Comparison of ENCODE assay signal across 28 mouse cellular contexts in the genomic region with DNA sequence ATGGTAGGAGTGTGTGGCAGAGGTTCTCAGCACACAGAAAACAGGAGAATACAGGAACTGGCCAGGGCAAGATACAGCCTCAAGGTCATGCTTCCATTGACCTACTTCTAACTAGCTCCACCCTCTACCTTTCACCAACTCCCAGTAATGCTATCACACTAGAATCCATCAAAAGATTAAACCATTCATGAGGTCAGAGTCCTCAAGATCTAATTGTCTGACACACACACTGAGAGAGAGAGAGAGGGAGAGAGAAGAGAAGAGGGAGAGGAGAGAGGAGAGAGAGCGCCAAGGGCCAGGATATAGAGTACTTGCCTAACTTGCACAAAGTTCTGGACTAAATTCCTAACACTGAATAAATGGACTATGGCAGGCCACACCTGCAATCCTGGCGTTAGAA. TPM values are rescaled to one million over a fixed set of nuclear protein-coding genes. Genes with fewer than 3 reads are reported as not detected.
DNase-seq lines count a peak whose midpoint lies in the region; ATAC-seq and TF ChIP-seq lines count a peak whose summit lies in the region.
"Had no signal": no experiment of that assay in that cellular context is flagged by ENCODE, and none has a peak within 500 bp of the region (broad histone marks: within the 10 kb centered on the region; RNA-seq: fewer than 3 reads in every experiment).

No protein-coding gene starts in this region.

- peaks cover 8% of the 10 kb centered on the region; the same call in 1 of the 2 replicates for H3K79me2 ChIP-seq in heart, adult 2 months (replicated peaks; ENCODE audit: control insufficient read depth, insufficient read depth, low read length)
- H3K79me2 ChIP-seq in CH12.LX (replicated peaks; ENCODE audit: control insufficient read depth, extremely low read depth, insufficient read depth, poor library complexity, severe bottlenecking) = peaks cover 98% of the 10 kb centered on the region

- peak overlapping the region; percentile 34; the same call in 1 of the 2 replicates for H3K27ac ChIP-seq in heart, adult 2 months
- peak overlapping the region; percentile 52 for H3K27ac ChIP-seq in heart, embryonic 15.5 days
- 0 out of 2 replicates have a peak overlapping the region, but pooled peaks have one; percentile 0 for H3K27ac ChIP-seq in CH12.LX (ENCODE audit: insufficient read depth, low read depth)
- 0 out of 2 replicates have a peak overlapping the region, but pooled peaks have one; percentile 20 for H3K27ac ChIP-seq in olfactory bulb, adult 2 months (ENCODE audit: insufficient read depth, low read depth, low read length)
- H3K27ac ChIP-seq in forebrain, embryonic 10.5 days = no peak overlapping the region
- H3K27ac ChIP-seq: hindbrain, embryonic 13.5 days; kidney, embryonic 15.5 days; limb, embryonic 13.5 days; liver, embryonic 13.5 days; macrophage; midbrain, embryonic 13.5 days had no signal

- intact Hi-C loops in heart, adult 2 months (cut with DNase I) = no loop called here
- intact Hi-C loops in heart, postnatal 10 days (cut with DNase I) = no loop called here
- intact Hi-C loops in heart, postnatal 25 days (cut with DNase I) = no loop called here

- H3K9me3 ChIP-seq in heart, embryonic 15.5 days (replicated peaks) = no peaks in the 10 kb centered on the region
- H3K9me3 ChIP-seq in CH12.LX (replicated peaks; ENCODE audit: low read length) = no peaks in the 10 kb centered on the region
- H3K9me3 ChIP-seq in forebrain, embryonic 10.5 days = no peaks in the 10 kb centered on the region
- H3K9me3 ChIP-seq: hindbrain, embryonic 13.5 days; kidney, embryonic 15.5 days; limb, embryonic 13.5 days; liver, embryonic 13.5 days; midbrain, embryonic 13.5 days had no signal

- peaks cover 19% of the 10 kb centered on the region for H3K4me1 ChIP-seq in heart, adult 2 months (ENCODE audit: control insufficient read depth, insufficient read depth, low read length)
- H3K4me1 ChIP-seq in heart, embryonic 15.5 days (replicated peaks) = peaks cover 39% of the 10 kb centered on the region
- H3K4me1 ChIP-seq in CH12.LX (ENCODE audit: control insufficient read depth in 1 of 2, insufficient read depth in 2 of 2) = peaks cover 40 to 87% of the 10 kb centered on the region in 2 experiments
- peaks cover 18% of the 10 kb centered on the region for H3K4me1 ChIP-seq in olfactory bulb, adult 2 months (ENCODE audit: control insufficient read depth, insufficient read depth, low read length)
- H3K4me1 ChIP-seq in forebrain, embryonic 10.5 days = peaks cover 13% of the 10 kb centered on the region

- no peak overlapping the region for H3K4me3 ChIP-seq in heart, adult 2 months
- H3K4me3 ChIP-seq in heart, embryonic 15.5 days = no peak overlapping the region
- H3K4me3 ChIP-seq in CH12.LX (replicated peaks in 1 of 3; ENCODE audit: low read depth in 2 of 3, low read length in 2 of 3, poor library complexity in 1 of 3) = no peak overlapping the region
- no peak overlapping the region for H3K4me3 ChIP-seq in olfactory bulb, adult 2 months (ENCODE audit: insufficient read depth, low read depth, low read length)
- H3K4me3 ChIP-seq in forebrain, embryonic 10.5 days = no peak overlapping the region
- H3K4me3 ChIP-seq: hindbrain, embryonic 13.5 days; kidney, embryonic 15.5 days; limb, embryonic 13.5 days; liver, embryonic 13.5 days; midbrain, embryonic 13.5 days had no signal

- dilution Hi-C loops in CH12.LX (cut with MboI; ENCODE audit: extremely low pct_ligation_motif_present, extremely low pct_unique_long_range_greater_than_20kb, low sequenced_read_pairs) = no loop called here

- H3K9ac ChIP-seq in heart, adult 2 months (ENCODE audit: low read depth, low read length) = no peak overlapping the region
- H3K9ac ChIP-seq in heart, embryonic 15.5 days = no peak overlapping the region
- H3K9ac ChIP-seq in CH12.LX (ENCODE audit: insufficient read depth, low read depth) = no peak overlapping the region
- H3K9ac ChIP-seq: hindbrain, embryonic 13.5 days; kidney, embryonic 15.5 days; limb, embryonic 13.5 days; liver, embryonic 13.5 days; midbrain, embryonic 13.5 days had no signal

- TF ChIP-seq EP300 in heart, adult 2 months (IDR thresholded peaks at IDR 0.05; ENCODE audit: insufficient read depth, low read depth, low read length) = no peak
- TF ChIP-seq EP300 in CH12.LX (IDR thresholded peaks at IDR 0.05; ENCODE audit: low read length) = no peak

- H3K36me3 ChIP-seq in heart, adult 2 months (ENCODE audit: control insufficient read depth, insufficient read depth, low read length) = peaks cover 17% of the 10 kb centered on the region
- no peaks in the 10 kb centered on the region for H3K36me3 ChIP-seq in heart, embryonic 15.5 days
- H3K36me3 ChIP-seq in CH12.LX (replicated peaks in 1 of 2; ENCODE audit: control insufficient read depth in 1 of 2, insufficient read depth in 1 of 2, low read length in 1 of 2) = peaks cover 6 to 66% of the 10 kb centered on the region in 2 experiments
- H3K36me3 ChIP-seq in forebrain, embryonic 10.5 days (replicated peaks) = no peaks in the 10 kb centered on the region
- H3K36me3 ChIP-seq: hindbrain, embryonic 13.5 days; limb, embryonic 13.5 days had no signal

- H3K4me2 ChIP-seq in heart, embryonic 15.5 days = no peak overlapping the region
- H3K4me2 ChIP-seq in CH12.LX (ENCODE audit: insufficient read depth, low read depth, poor library complexity, severe bottlenecking) = 0 out of 2 replicates have a peak overlapping the region, but pooled peaks have one; percentile 18
- H3K4me2 ChIP-seq: hindbrain, embryonic 13.5 days; kidney, embryonic 15.5 days; limb, embryonic 13.5 days; liver, embryonic 13.5 days; midbrain, embryonic 13.5 days had no signal

- WGBS in heart, adult 2 months = 88% methylated on average over 2 of the region's 2 CpGs
- whole genome bisulfite sequencing in heart, embryonic 15.5 days = 88% methylated on average over 2 of the region's 2 CpGs
- WGBS in olfactory bulb, adult 2 months = 86% methylated on average over 2 of the region's 2 CpGs
- WGBS in forebrain, embryonic 10.5 days = 89% methylated on average over 2 of the region's 2 CpGs

- no peak for ATAC-seq in heart, embryonic 15.5 days (replicated peaks; ENCODE audit: insufficient number of reproducible peaks, insufficient read depth, low FRiP score, low read depth)
- ATAC-seq: forebrain, embryonic 14.5 days; midbrain, embryonic 13.5 days; Patski had no signal

- TF ChIP-seq POLR2A in heart, adult 2 months (IDR thresholded peaks at IDR 0.05; ENCODE audit: insufficient read depth, low read depth, low read length) = no peak
- no peak for TF ChIP-seq POLR2A in CH12.LX (IDR thresholded peaks at IDR 0.05; ENCODE audit: low read depth, low read length)
- TF ChIP-seq POLR2A in olfactory bulb, adult 2 months (IDR thresholded peaks at IDR 0.05; ENCODE audit: insufficient read depth, low read depth, low read length) = no peak

- H3K27me3 ChIP-seq in heart, adult 2 months (ENCODE audit: control insufficient read depth, insufficient read depth, low read length) = no peaks in the 10 kb centered on the region
- H3K27me3 ChIP-seq in heart, embryonic 15.5 days = no peaks in the 10 kb centered on the region
- H3K27me3 ChIP-seq in CH12.LX (replicated peaks) = no peaks in the 10 kb centered on the region
- H3K27me3 ChIP-seq in forebrain, embryonic 10.5 days (ENCODE audit: poor library complexity, severe bottlenecking) = no peaks in the 10 kb centered on the region
- H3K27me3 ChIP-seq: hindbrain, embryonic 13.5 days; kidney, embryonic 15.5 days; limb, embryonic 13.5 days; liver, embryonic 13.5 days; midbrain, embryonic 13.5 days; Patski had no signal

- DNase-seq in heart, adult 2 months = no peak
- no peak for DNase-seq in heart, postnatal 10 days
- no peak for DNase-seq in heart, postnatal 25 days (ENCODE audit: low spot score)
- DNase-seq in CH12.LX (ENCODE audit: extremely low read depth) = no peak
- DNase-seq in forebrain, embryonic 10.5 days (ENCODE audit: extremely low spot score, low spot score) = no peak
- DNase-seq: adrenal gland, postnatal 10 days; cerebellum, adult 9-10 months; cerebellum, postnatal 36 days; gastrocnemius, postnatal 36 days; heart, postnatal 4 days; kidney, adult 18-20 months; kidney, postnatal 25 days; liver, embryonic 13.5 days; lung, adult 18-20 months; lung, postnatal 10 days; retina, postnatal 1 day; spleen, adult 18-20 months; thymus, adult 2 months; thymus, postnatal 4 days had no signal

- in situ Hi-C loops in CH12.LX (cut with MboI; ENCODE audit: low pct_ligation_motif_present, low pct_unique_long_range_greater_than_20kb, low sequenced_read_pairs) = no loop called here

- no peak for TF ChIP-seq CTCF in heart, adult 2 months (IDR thresholded peaks at IDR 0.05)
- TF ChIP-seq CTCF in CH12.LX (conservative IDR thresholded peaks at IDR 0.05 in 1 of 2, IDR thresholded peaks at IDR 0.05 in 1 of 2; ENCODE audit: low read depth in 2 of 2, low read length in 2 of 2) = no peak
- TF ChIP-seq CTCF in olfactory bulb, adult 2 months (IDR thresholded peaks at IDR 0.05; ENCODE audit: insufficient read depth, low read depth, low read length) = no peak

- no peak for TF ChIP-seq RAD21 in CH12.LX (IDR thresholded peaks at IDR 0.05; ENCODE audit: low read depth, low read length)

TF ChIP-seq in CH12.LX, 34 proteins besides CTCF, POLR2A, EP300 and RAD21 (continues in another document):
- no peak for TF ChIP-seq E2F4 (IDR thresholded peaks at IDR 0.05; ENCODE audit: insufficient replicate concordance, low read depth, low read length)
- no peak for TF ChIP-seq USF2 (conservative IDR thresholded peaks at IDR 0.05; ENCODE audit: low read depth, low read length)

RNA-seq across cellular contexts. Expression of gene Pkig, which starts 24.2 kb away (rescaled TPM):
- 100 to 1,000 TPM; 214 to 237 TPM for total RNA-seq in heart, adult 2 months (2021)
- 344 and 361 TPM in 2 replicates for polyA plus RNA-seq in heart, adult 2 months (2012; rRNA removed)
- total RNA-seq in heart, postnatal 10 days (2021) = 100 to 1,000 TPM; 177 to 195 TPM
- 289 and 356 TPM in 2 replicates for polyA plus RNA-seq in heart, embryonic 15.5 days (2015; fragmentation: Nextera tagmentation; extraction: Ambion mirVana)
- total RNA-seq in heart, postnatal 25 days (2021) = 100 to 1,000 TPM; 211 to 235 TPM
- total RNA-seq in CH12.LX (2012; rRNA removed) (225 and 253 TPM in 2 replicates), CH12.LX (2014; rRNA removed) (227 and 228 TPM in 2 replicates)
- 364 and 473 TPM in 2 replicates for polyA plus RNA-seq in CH12.LX (2012; ENCODE audit: insufficient read length, low read depth)
- not detected in 2 replicates for polyA plus RNA-seq in olfactory bulb, adult 2 months (2012; ENCODE audit: insufficient read depth, insufficient read length, low replicate concordance, missing spikeins)
- polyA plus RNA-seq in forebrain, embryonic 10.5 days (2016; fragmentation: Nextera tagmentation; extraction: Ambion mirVana) = 212 and 215 TPM in 2 replicates

RNA-seq across cellular contexts. Expression of gene Serinc3, which starts 37.4 kb away (rescaled TPM):
- total RNA-seq in heart, adult 2 months (2021) = 100 to 1,000 TPM; 294 to 351 TPM
- 264 and 414 TPM in 2 replicates for polyA plus RNA-seq in heart, adult 2 months (2012; rRNA removed)
- total RNA-seq in heart, postnatal 10 days (2021) = 100 to 1,000 TPM; 327 to 358 TPM
- polyA plus RNA-seq in heart, embryonic 15.5 days (2015; fragmentation: Nextera tagmentation; extraction: Ambion mirVana) = 54.8 and 57.1 TPM in 2 replicates
- total RNA-seq in heart, postnatal 25 days (2021) = 100 to 1,000 TPM; 291 to 357 TPM
- 345 and 358 TPM in 2 replicates for total RNA-seq in CH12.LX (2012; rRNA removed)
- total RNA-seq in CH12.LX (2014; rRNA removed) = 411 and 467 TPM in 2 replicates
- 493 and 611 TPM in 2 replicates for polyA plus RNA-seq in CH12.LX (2012; ENCODE audit: insufficient read length, low read depth)
- 82.6 TPM in 1 of 2 replicates, not detected in the other for polyA plus RNA-seq in olfactory bulb, adult 2 months (2012; ENCODE audit: insufficient read depth, insufficient read length, low replicate concordance, missing spikeins)
- polyA plus RNA-seq in forebrain, embryonic 10.5 days (2016; fragmentation: Nextera tagmentation; extraction: Ambion mirVana) = 22.1 and 24.1 TPM in 2 replicates

Comparison
In these comparisons a context has a peak if more than half of its experiments do, and no peak if none do; other contexts are left out.
1. RNA of gene Pkig, which starts 24.2 kb away (polyA plus RNA-seq): 364 to 473 TPM in CH12.LX, 289 to 356 TPM in heart, embryonic 15.5 days, 344 to 361 TPM in heart, adult 2 months and 212 to 215 TPM in forebrain, embryonic 10.5 days; not detected in olfactory bulb, adult 2 months; every median in the first group is over 100 times any median in the second.